Mouse (Mus musculus) liver, adult 10 weeks (tissue): Measurements from ENCODE around the gene Ybx3. TPM values are rescaled to one million over a fixed set of nuclear protein-coding genes. Genes with fewer than 3 reads are reported as not detected.

Experiments used
- polyA plus RNA-seq: library from polyadenylated mRNA; stranded (reverse); fragments of 350-450 nt; fragmentation: Illumina TruSeq; extraction: RNeasy Lipid Tissue Mini Kit (QIAGEN cat#74804); gene quantifications from one replicate; pipeline ENCODE4 v1.2.3, GENCODE M21; 2014; ENCODE audit warnings: low read depth, low replicate concordance

Gene Ybx3
- polyA plus RNA-seq, result 19.9 TPM

DNA sequence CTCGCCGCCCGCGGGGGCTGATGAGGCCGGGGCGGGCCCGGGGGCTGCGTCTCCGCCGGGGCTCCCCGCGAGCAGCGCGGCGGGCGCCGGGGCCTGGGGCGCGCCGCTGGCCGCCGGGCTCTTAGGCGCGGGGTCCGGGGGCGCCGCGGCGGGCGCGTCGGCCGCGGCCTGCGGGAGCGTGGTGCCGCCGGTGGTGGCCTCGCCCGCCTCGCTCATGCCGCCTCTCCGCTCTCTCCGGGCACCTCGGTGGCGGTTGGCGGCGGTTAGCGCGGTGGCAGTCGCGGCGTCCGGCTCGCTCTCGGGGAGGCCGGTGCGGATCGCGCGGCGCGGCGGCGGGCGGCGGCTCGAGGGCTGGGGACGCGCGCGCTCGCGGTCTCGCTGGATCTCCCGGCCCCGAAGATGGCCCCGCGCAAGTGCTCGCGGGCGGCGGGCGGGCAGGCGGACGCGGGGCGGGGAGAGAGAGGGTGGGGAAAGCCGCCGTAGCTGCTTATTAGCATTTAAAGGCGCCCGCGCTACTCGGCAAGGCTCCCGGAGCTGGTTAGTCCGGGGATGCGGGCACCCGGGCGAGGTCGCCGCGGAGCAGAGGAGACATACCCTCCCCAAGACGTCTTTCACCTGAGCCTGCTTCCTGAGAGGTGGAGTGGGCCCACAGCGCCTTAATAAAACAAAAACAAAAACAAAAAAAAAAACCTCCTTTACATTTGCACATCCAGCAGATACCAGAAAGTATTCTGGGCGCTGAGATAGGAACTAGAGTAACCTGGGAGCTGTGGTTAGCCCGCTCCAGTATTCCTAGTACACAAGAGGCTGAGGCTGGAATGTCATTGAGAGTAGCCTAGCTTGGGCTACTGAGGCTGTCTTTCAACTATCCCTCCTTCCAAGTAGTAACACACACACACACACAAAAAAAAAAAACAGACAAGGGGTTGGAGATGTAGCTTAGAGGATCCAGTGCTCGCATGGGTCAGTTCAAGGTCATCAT lies at the start of gene Ybx3:
Ybx3 (minus strand) TSS at position 437 of the 982 bp plus-strand sequence.

DNA sequence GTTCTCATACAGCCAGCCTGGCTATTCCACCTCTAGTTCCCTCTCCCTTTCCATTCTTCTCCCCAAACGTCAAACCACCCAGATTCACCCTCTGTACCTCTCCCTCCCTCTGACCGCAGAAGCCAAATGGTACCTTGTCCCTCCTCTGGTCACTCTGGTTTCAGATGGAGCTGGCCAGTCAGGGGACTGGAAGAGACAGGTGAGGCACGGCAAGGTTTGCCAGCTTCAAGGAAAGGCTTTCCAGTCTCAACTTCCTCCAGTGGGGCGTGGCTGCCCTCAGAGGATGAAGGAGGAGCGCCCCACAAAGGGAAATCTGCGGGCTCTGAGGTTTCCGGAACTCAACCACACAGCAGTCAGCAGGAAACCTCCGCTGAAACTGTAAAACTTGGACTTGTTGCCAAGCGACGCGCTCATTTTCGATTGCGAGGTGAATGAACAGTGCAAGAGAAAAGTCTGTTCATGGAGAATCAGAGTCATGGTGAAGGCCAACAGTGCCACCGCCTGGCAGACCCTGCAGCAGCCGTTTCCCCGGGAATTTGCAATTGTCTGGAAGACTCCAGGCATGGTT lies 34.8 kb downstream of the Ybx3 start, which contains the start of gene Styk1:
Styk1 (minus strand) TSS at position 246 of the 568 bp plus-strand sequence.

Other genes starting within 250 kb of the Ybx3 start
- 7.4 TPM for gene Klra2, start 141.1 kb downstream of the Ybx3 start, polyA plus RNA-seq
- gene Magohb, start 95.2 kb downstream of the Ybx3 start, polyA plus RNA-seq, result 13.9 TPM
- gene Styk1, start 34.9 kb downstream of the Ybx3 start, polyA plus RNA-seq, result 0.11 TPM
- gene 5430401F13Rik, start 97.9 kb upstream of the Ybx3 start, polyA plus RNA-seq, result not detected
- gene Gm6619, start 97.9 kb upstream of the Ybx3 start, polyA plus RNA-seq, result not detected
- gene Tas2r130, start 242.4 kb upstream of the Ybx3 start, polyA plus RNA-seq, result not detected